Mouse (Mus musculus) A20 (cell line): ENCODE data around the gene Tatdn2.
A peak's percentile ranks its signal among the peaks of the same experiment; 100 is the strongest.
"Not testable (repeated sequence)": the region's sequence is repeated elsewhere in the genome, so short reads cannot be mapped to it uniquely, and the experiment has no call there.

Experiments
- DNase-seq: peaks from one replicate; pipeline ENCODE4 v3.0.0-alpha.2; 2011; ENCODE audit warnings: low read depth, low spot score

The Tatdn2 gene

GRCm38 (mm10) chr6:113669821-113670220 lies 27.0 kb upstream of the Tatdn2 start:
- DNase-seq, result peak; percentile 50

- not testable (repeated sequence) for DNase-seq
Measured at GRCm38 (mm10) chr6:113672029-113672428, 24.8 kb upstream of the Tatdn2 start.

GRCm38 (mm10) chr6:113672989-113673388 lies 23.9 kb upstream of the Tatdn2 start:
- DNase-seq, result no peak

GRCm38 (mm10) chr6:113675234-113675633 lies 21.6 kb upstream of the Tatdn2 start:
- no peak for DNase-seq

- DNase-seq, result no peak
Measured at GRCm38 (mm10) chr6:113675991-113676390, 20.9 kb upstream of the Tatdn2 start.

- DNase-seq, result peak; percentile 69
Measured at GRCm38 (mm10) chr6:113677070-113677734, 19.6 kb upstream of the Tatdn2 start.

- no peak for DNase-seq
Measured at GRCm38 (mm10) chr6:113678246-113679012, 18.4 kb upstream of the Tatdn2 start.

- DNase-seq, result no peak
Measured at GRCm38 (mm10) chr6:113679993-113680566, 16.8 kb upstream of the Tatdn2 start.

- DNase-seq, result peak; percentile 83
Measured at GRCm38 (mm10) chr6:113681271-113681670, 15.6 kb upstream of the Tatdn2 start.

GRCm38 (mm10) chr6:113683081-113683825 lies 13.6 kb upstream of the Tatdn2 start:
- DNase-seq, result no peak

- no peak for DNase-seq
Measured at GRCm38 (mm10) chr6:113686551-113687125, 10.2 kb upstream of the Tatdn2 start.

- no peak for DNase-seq
Measured at GRCm38 (mm10) chr6:113690008-113690399, 6.8 kb upstream of the Tatdn2 start.

- no peak for DNase-seq
Measured at GRCm38 (mm10) chr6:113690400-113691083, 6.3 kb upstream of the Tatdn2 start.

- DNase-seq, result no peak
Measured at GRCm38 (mm10) chr6:113691084-113691462, 5.8 kb upstream of the Tatdn2 start.

GRCm38 (mm10) chr6:113692661-113693133 lies 4.2 kb upstream of the Tatdn2 start:
- DNase-seq, result peak; percentile 45

- no peak for DNase-seq
Measured at GRCm38 (mm10) chr6:113693377-113693776, 3.5 kb upstream of the Tatdn2 start.

GRCm38 (mm10) chr6:113695203-113695602 lies 1.6 kb upstream of the Tatdn2 start:
- no peak for DNase-seq

- no peak for DNase-seq
Measured at GRCm38 (mm10) chr6:113695766-113696355, 989 bp upstream of the Tatdn2 start.

- peak; percentile 59 for DNase-seq
Measured at GRCm38 (mm10) chr6:113697222-113698205, 664 bp downstream of the Tatdn2 start.
